Mouse (Mus musculus) liver, embryonic 16.5 days (tissue): ENCODE results near the gene Mgat2. TPM values are rescaled to one million over a fixed set of nuclear protein-coding genes. Genes with fewer than 3 reads are reported as not detected.

Source experiments
- ATAC-seq: fragments of 200-750 bp; cut with Nextera tagmentation; 2 replicates; pipeline ENCODE4 v1.8.0; 2017; ENCODE audit warnings: low read depth, mild to moderate bottlenecking, moderate number of reproducible peaks, moderate library complexity
- H3K27ac ChIP-seq: fragments of 300-500 bp; sonication (generic); 2 replicates; pipeline ENCODE4 v1.5.1; 2014; ENCODE audit warnings: mild to moderate bottlenecking, low read length
- H3K27me3 ChIP-seq: fragments of 300-500 bp; sonication (generic); 2 replicates; pipeline ENCODE4 v1.6.1; 2014; ENCODE audit warnings: low read depth, low read length, mixed read lengths; ENCODE audit not compliant: control insufficient read depth, insufficient read depth
- H3K36me3 ChIP-seq: fragments of 300-500 bp; sonication (generic); 2 replicates; pipeline ENCODE4 v1.6.1; 2014; ENCODE audit warnings: mild to moderate bottlenecking; ENCODE audit not compliant: control insufficient read depth, insufficient read depth
- H3K4me1 ChIP-seq: fragments of 300-500 bp; sonication (generic); 2 replicates; pipeline ENCODE4 v1.6.1; 2014; ENCODE audit warnings: low read depth, low read length, mixed read lengths; ENCODE audit not compliant: control insufficient read depth
- H3K4me2 ChIP-seq: fragments of 300-500 bp; sonication (generic); 2 replicates; pipeline ENCODE4 v1.6.1; 2014; ENCODE audit warnings: low read depth, low read length, mixed read lengths
- H3K4me3 ChIP-seq: fragments of 300-500 bp; sonication (generic); 2 replicates; pipeline ENCODE4 v1.5.1; 2014; ENCODE audit warnings: low read depth, mild to moderate bottlenecking, low read length
- H3K9ac ChIP-seq: fragments of 300-500 bp; sonication (generic); 2 replicates; pipeline ENCODE4 v1.6.1; 2014; ENCODE audit warnings: low read depth, low read length
- H3K9me3 ChIP-seq: fragments of 300-500 bp; sonication (generic); replicated peaks from 2 replicates; pipeline ENCODE4 v1.6.1; 2016; ENCODE audit warnings: low read length; ENCODE audit not compliant: control insufficient read depth
- WGBS: fragments of 180-500 bp; shearing (Covaris S2); extraction: QIAGEN DNeasy Blood & Tissue Kit; methylation state at CpG from one replicate; pipeline ENCODE4 v1.1.7; 2014; ENCODE audit not compliant: insufficient replicate concordance; 5-methylcytosine and 5-hydroxymethylcytosine counted together
- polyA plus RNA-seq: library from polyadenylated mRNA; unstranded; fragments of >200 nt; fragmentation: Nextera tagmentation; extraction: Ambion mirVana; gene quantifications from 2 replicates; pipeline ENCODE4 v1.2.1, GENCODE M21; 2015

Gene Mgat2
- polyA plus RNA-seq, 1 experiment from 2014 or later = 18.0 TPM

DNA sequence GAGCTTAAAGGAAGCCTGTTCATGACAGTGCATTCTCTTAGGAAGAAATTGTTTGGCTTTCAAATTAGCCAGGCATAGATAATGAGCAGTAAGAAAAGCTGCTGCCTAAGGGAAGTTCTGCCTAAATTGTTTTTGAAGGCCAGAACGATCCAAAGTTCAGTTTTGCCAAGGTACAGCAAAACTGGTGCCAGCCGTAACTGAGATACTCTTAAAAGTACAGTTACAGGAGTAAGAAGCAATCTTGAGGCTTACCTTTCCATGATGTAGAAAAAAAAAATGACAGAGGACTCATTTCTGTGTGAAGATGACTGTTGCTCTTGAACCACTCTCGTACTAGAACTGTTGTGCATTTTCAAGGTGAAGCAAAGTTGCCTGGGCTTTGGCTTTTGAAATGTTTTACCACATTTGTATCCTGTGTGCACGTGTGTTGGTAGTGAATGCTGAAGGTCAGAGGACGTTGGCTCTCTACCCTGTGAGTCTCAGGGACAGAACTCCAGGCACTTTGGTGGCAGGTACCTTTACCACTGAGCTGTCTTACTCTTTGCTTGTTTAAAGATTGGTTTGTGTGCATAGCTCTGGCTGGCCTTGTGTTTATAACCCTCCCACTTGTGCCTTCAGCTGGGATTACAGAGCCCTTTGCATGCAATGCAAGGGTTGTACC is 3.0 kb downstream of the Mgat2 start:
- Histone ChIP-seq H3K9ac (no peak overlapping the region), H3K4me3 (no peak overlapping the region), H3K9me3 (no peaks in the 10 kb centered on the region), H3K27ac (0 out of 2 replicates have a peak overlapping the region, but pooled peaks have one; percentile 9), H3K36me3 (peaks cover 21% of the 10 kb centered on the region), H3K4me2 (peak overlapping the region; percentile 21), H3K4me1 (peaks cover 23% of the 10 kb centered on the region), H3K27me3 (no peaks in the 10 kb centered on the region)
- no peak for ATAC-seq
- WGBS = 54% methylated on average over 5 of the region's 5 CpGs

- no peak overlapping the region for H3K4me3 ChIP-seq
- no peak overlapping the region for H3K9ac ChIP-seq
- no peaks in the 10 kb centered on the region for H3K9me3 ChIP-seq
- ATAC-seq = no peak
- no peak overlapping the region for H3K27ac ChIP-seq
- peaks cover 20% of the 10 kb centered on the region for H3K4me1 ChIP-seq
- H3K36me3 ChIP-seq = peaks cover 20% of the 10 kb centered on the region
- no peaks in the 10 kb centered on the region for H3K27me3 ChIP-seq
- whole genome bisulfite sequencing = 81% methylated on average over 9 of the region's 9 CpGs
- no peak overlapping the region for H3K4me2 ChIP-seq
Observed at GRCm38 (mm10) chr12:69190074-69190473, 6.1 kb downstream of the Mgat2 start.

GRCm38 (mm10) chr12:69190522-69190921 is 6.6 kb downstream of the Mgat2 start:
- peaks cover 20% of the 10 kb centered on the region for H3K36me3 ChIP-seq
- H3K27me3 ChIP-seq = no peaks in the 10 kb centered on the region
- no peak for ATAC-seq
- 86% methylated on average over 1 of the region's 1 CpGs for WGBS
- H3K9ac ChIP-seq = no peak overlapping the region
- peaks cover 17% of the 10 kb centered on the region for H3K4me1 ChIP-seq
- H3K4me3 ChIP-seq = no peak overlapping the region
- no peak overlapping the region for H3K27ac ChIP-seq
- no peaks in the 10 kb centered on the region for H3K9me3 ChIP-seq
- no peak overlapping the region for H3K4me2 ChIP-seq

DNA sequence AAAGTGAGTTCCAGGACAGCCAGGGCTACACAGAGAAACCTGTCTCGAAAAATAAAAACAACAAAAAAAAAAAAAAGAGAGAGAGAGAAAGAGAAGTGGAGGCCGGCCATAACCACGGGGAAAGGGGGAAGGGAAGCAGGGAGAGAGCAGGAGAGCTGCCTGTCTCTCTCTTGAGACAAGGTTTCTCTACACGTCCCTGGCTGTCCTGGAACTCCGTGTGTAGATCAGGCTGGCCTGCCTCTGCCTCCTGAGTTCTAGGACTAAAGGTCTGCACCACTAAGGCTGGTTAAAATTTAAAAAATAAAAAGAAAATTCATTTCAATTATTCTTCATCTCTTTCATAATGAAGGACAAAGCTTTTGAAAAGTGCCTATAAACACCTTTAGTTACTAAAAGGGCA is 7.4 kb downstream of the Mgat2 start:
- Histone ChIP-seq H3K9ac (no peak overlapping the region), H3K4me3 (no peak overlapping the region), H3K27ac (no peak overlapping the region), H3K4me2 (no peak overlapping the region), H3K9me3 (no peaks in the 10 kb centered on the region), H3K4me1 (peaks cover 15% of the 10 kb centered on the region), H3K36me3 (peaks cover 20% of the 10 kb centered on the region), H3K27me3 (no peaks in the 10 kb centered on the region)
- 78% methylated on average over 5 of the region's 5 CpGs for WGBS
- no peak for ATAC-seq

- H3K27ac ChIP-seq = no peak overlapping the region
- 73% methylated on average over 2 of the region's 2 CpGs for WGBS
- peaks cover 7% of the 10 kb centered on the region for H3K4me1 ChIP-seq
- H3K27me3 ChIP-seq = no peaks in the 10 kb centered on the region
- H3K9me3 ChIP-seq = no peaks in the 10 kb centered on the region
- peaks cover 20% of the 10 kb centered on the region for H3K36me3 ChIP-seq
- no peak overlapping the region for H3K9ac ChIP-seq
- no peak overlapping the region for H3K4me2 ChIP-seq
- no peak overlapping the region for H3K4me3 ChIP-seq
- no peak for ATAC-seq
Observed at GRCm38 (mm10) chr12:69192637-69193036, 8.7 kb downstream of the Mgat2 start.

- H3K4me1 ChIP-seq = peaks cover 18% of the 10 kb centered on the region
- WGBS = under 1% methylated on average over 75 of the region's 75 CpGs
- H3K4me2 ChIP-seq = peak within 1 kb of the TSS; percentile 98
- H3K27ac ChIP-seq = peak within 1 kb of the TSS; percentile 91
- H3K4me3 ChIP-seq = peak within 1 kb of the TSS; percentile 100
- H3K36me3 ChIP-seq = peaks cover 10% of the 10 kb centered on the region
- peak; percentile 74 for ATAC-seq
- H3K9me3 ChIP-seq = no peaks in the 10 kb centered on the region
- peak within 1 kb of the TSS; percentile 82 for H3K9ac ChIP-seq
- H3K27me3 ChIP-seq = no peaks in the 10 kb centered on the region
Observed at GRCm38 (mm10) chr12:69196444-69197377, 12.8 kb downstream of the Mgat2 start, which contains the start of gene Gm49383. Gene Gm49383 (minus strand): TSS chr12:69197104.

DNA sequence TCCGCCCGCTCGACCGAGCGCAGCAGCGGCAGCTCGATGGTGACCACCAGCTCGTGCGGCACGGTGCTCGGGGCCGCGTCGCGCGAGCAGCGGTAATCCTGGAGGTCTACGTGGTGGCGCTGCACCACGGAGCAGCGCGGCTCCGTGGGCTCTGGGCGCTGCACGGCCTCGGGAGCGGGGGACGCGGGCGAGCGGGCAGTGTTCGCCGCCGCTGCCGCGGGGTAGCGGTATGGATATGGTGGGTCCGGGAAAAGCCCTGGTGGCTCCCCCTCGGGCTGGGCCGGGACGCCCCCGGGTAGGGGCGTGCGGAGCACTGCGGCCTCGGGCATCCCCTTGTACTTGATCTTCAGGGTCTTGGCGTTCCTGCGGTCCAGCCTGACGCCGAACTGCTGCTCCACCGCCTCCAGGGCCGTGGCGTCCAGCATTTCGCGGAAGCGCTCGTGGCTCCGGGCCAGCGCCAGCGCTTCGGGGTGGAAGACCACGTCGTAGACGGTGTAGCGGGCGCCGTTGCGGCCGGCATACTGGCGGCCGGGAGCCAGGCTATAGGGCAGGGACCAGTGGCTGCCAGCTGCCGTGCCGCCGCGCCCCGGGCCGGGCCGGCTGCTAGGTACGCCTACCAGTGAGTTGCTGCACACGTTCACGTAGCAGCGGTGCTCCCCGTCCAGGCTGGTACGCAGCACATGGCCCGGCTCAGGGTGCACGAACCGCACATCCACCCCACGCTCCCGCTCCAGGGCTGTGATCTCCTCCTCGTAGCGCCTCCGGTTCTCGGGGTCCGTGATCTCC is 13.6 kb downstream of the Mgat2 start:
- Histone ChIP-seq H3K4me2 (peak overlapping the region; percentile 98), H3K27ac (peak overlapping the region; percentile 91), H3K4me3 (peak overlapping the region; percentile 100), H3K36me3 (peaks cover 14% of the 10 kb centered on the region), H3K4me1 (peaks cover 18% of the 10 kb centered on the region), H3K27me3 (no peaks in the 10 kb centered on the region), H3K9ac (peak overlapping the region; percentile 82), H3K9me3 (no peaks in the 10 kb centered on the region)
- under 1% methylated on average over 94 of the region's 94 CpGs for WGBS
- ATAC-seq = peak; percentile 84

DNA sequence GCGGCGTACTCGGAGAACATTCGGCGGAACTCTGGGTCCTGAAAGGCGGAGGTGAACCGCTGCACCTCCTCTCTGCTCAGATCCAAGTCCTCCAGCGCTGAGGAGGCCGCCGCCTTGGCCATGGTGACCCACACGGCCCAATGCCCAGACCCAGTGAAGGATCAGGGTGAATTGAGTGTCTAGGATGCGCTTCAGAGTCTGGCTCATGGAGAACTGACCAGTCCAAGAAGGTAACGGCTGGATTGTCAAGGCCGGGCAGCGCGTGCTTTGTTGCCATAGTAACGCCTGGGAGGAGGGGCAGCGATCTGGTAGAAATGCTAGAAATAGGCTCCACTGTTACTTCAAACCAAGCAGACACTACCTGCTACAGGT is 14.2 kb downstream of the Mgat2 start, which contains the start of gene Dnaaf2:
Gene Dnaaf2, minus strand, starts transcription at position 266 of the 372 bp plus-strand sequence.
- peak within 1 kb of the TSS; percentile 98 for H3K4me2 ChIP-seq
- peaks cover 16% of the 10 kb centered on the region for H3K36me3 ChIP-seq
- peak within 1 kb of the TSS; percentile 100 for H3K4me3 ChIP-seq
- peak within 1 kb of the TSS; percentile 91 for H3K27ac ChIP-seq
- no peaks in the 10 kb centered on the region for H3K27me3 ChIP-seq
- peaks cover 18% of the 10 kb centered on the region for H3K4me1 ChIP-seq
- no peaks in the 10 kb centered on the region for H3K9me3 ChIP-seq
- H3K9ac ChIP-seq = peak within 1 kb of the TSS; percentile 82
- under 1% methylated on average over 18 of the region's 18 CpGs for WGBS
- ATAC-seq = peak; percentile 37
